9 mouse cellular contexts compared by ENCODE assay signal in genomic region chr2:31880868-31881267, GRCm38 (mm10). TPM values are rescaled to one million over a fixed set of nuclear protein-coding genes. Genes with fewer than 3 reads are reported as not detected.
DNase-seq lines count a peak whose midpoint lies in the region; ATAC-seq lines count a peak whose summit lies in the region.
"Had no signal": no experiment of that assay in that cellular context is flagged by ENCODE, and none has a peak within 500 bp of the region (broad histone marks: within the 10 kb centered on the region; RNA-seq: fewer than 3 reads in every experiment).

No protein-coding gene starts in this region.

- no peaks in the 10 kb centered on the region for H3K9me3 ChIP-seq in limb, embryonic 11.5 days (ENCODE audit: control insufficient read depth, low read length)
- no peaks in the 10 kb centered on the region for H3K9me3 ChIP-seq in limb, embryonic 10.5 days (replicated peaks)

- peak; percentile 71 for DNase-seq in adrenal gland, postnatal 14 days
- no peak for DNase-seq in adrenal gland, postnatal 4 days (ENCODE audit: low spot score in 2 of 2)
- no peak for DNase-seq in limb, embryonic 11.5 days (ENCODE audit: low spot score)
- no peak for DNase-seq in limb, embryonic 10.5 days (ENCODE audit: low spot score)
- DNase-seq in induced T-regulatory cell, adult 2 months (ENCODE audit: low read depth): peak; percentile 69
- DNase-seq in thymus, adult 18-20 months: peak; percentile 15 to 47
- no peak for DNase-seq in frontal cortex, postnatal 25 days (ENCODE audit: low spot score in 2 of 2)
- no peak for DNase-seq in cerebellum, adult 9-10 months
- DNase-seq: heart, postnatal 36 days had no signal

- no peak overlapping the region for H3K4me3 ChIP-seq in limb, embryonic 11.5 days (ENCODE audit: low read depth, low read length)
- H3K4me3 ChIP-seq in limb, embryonic 10.5 days: no peak overlapping the region

- no peaks in the 10 kb centered on the region for H3K36me3 ChIP-seq in limb, embryonic 11.5 days (ENCODE audit: control insufficient read depth, insufficient read depth, low read length)
- H3K36me3 ChIP-seq in limb, embryonic 10.5 days: no peaks in the 10 kb centered on the region

- no peak overlapping the region for H3K9ac ChIP-seq in limb, embryonic 11.5 days (ENCODE audit: low read length)

- H3K27ac ChIP-seq in limb, embryonic 11.5 days (replicated peaks; ENCODE audit: low read depth, low read length): no peak overlapping the region
- H3K27ac ChIP-seq in limb, embryonic 10.5 days: no peak overlapping the region

- H3K4me2 ChIP-seq in limb, embryonic 11.5 days (ENCODE audit: low read depth, severe bottlenecking): 0 out of 2 replicates have a peak overlapping the region, but pooled peaks have one; percentile 4

- 5% methylated on average over 14 of the region's 14 CpGs for WGBS in limb, embryonic 11.5 days
- 4% methylated on average over 14 of the region's 14 CpGs for WGBS in limb, embryonic 10.5 days

- H3K4me1 ChIP-seq in limb, embryonic 11.5 days (ENCODE audit: control insufficient read depth, insufficient read depth, low read length): no peaks in the 10 kb centered on the region
- H3K4me1 ChIP-seq in limb, embryonic 10.5 days: peaks cover 10% of the 10 kb centered on the region

- H3K27me3 ChIP-seq in limb, embryonic 11.5 days (ENCODE audit: control insufficient read depth, insufficient read depth, low read length): peaks cover 25% of the 10 kb centered on the region
- peaks cover 97% of the 10 kb centered on the region for H3K27me3 ChIP-seq in limb, embryonic 10.5 days (ENCODE audit: low read depth, poor library complexity, severe bottlenecking)

- ATAC-seq in limb, embryonic 11.5 days (ENCODE audit: insufficient number of reproducible peaks, low FRiP score, low TSS enrichment, low read depth): no peak

RNA-seq across cellular contexts. Expression of gene Lamc3, which starts 6.2 kb away (rescaled TPM):
- total RNA-seq in adrenal gland, postnatal 14 days (2021): 14.4 and 14.9 TPM in 2 replicates
- total RNA-seq in adrenal gland, postnatal 4 days (2021): 10 to 100 TPM; 18.7 to 19.6 TPM
- 0.13 and 0.17 TPM in 2 replicates for polyA plus RNA-seq in limb, embryonic 11.5 days (2014; fragmentation: Nextera tagmentation; extraction: Ambion mirVana)
- 0.15 and 0.16 TPM in 2 replicates for polyA plus RNA-seq in limb, embryonic 10.5 days (2016; fragmentation: Nextera tagmentation; extraction: Ambion mirVana)

RNA-seq across cellular contexts. Expression of gene Fibcd1, which starts 35.1 kb away (rescaled TPM):
- total RNA-seq in adrenal gland, postnatal 14 days (2021): 0.07 and 0.38 TPM in 2 replicates
- 1 to 10 TPM; 1.1 to 2.2 TPM for total RNA-seq in adrenal gland, postnatal 4 days (2021)
- 0.03 TPM in 1 of 2 replicates, not detected in the other for polyA plus RNA-seq in limb, embryonic 11.5 days (2014; fragmentation: Nextera tagmentation; extraction: Ambion mirVana)
- 0.04 and 0.13 TPM in 2 replicates for polyA plus RNA-seq in limb, embryonic 10.5 days (2016; fragmentation: Nextera tagmentation; extraction: Ambion mirVana)
- total RNA-seq: heart, postnatal 36 days had no signal

Comparison
In these comparisons a context has a peak if more than half of its experiments do, and no peak if none do; other contexts are left out.
1. DNase-seq: peak in adrenal gland, postnatal 14 days (single experiment), induced T-regulatory cell, adult 2 months (single experiment) and thymus, adult 18-20 months (2 of 2); none in adrenal gland, postnatal 4 days (0 of 2), limb, embryonic 11.5 days (single experiment), limb, embryonic 10.5 days (single experiment), frontal cortex, postnatal 25 days (0 of 2) and cerebellum, adult 9-10 months (single experiment).